Mouse (Mus musculus) lung, postnatal 0 days (tissue): ENCODE data around the gene Ugt1a9.

Experiments
- CTCF ChIP-seq: IDR thresholded peaks from 2 replicates; pipeline ENCODE4 v1.5.1; 2016; ENCODE audit warnings: antibody characterized with exemption, mild to moderate bottlenecking
- EP300 ChIP-seq: IDR thresholded peaks from 2 replicates; pipeline ENCODE4 v1.6.1; 2016; ENCODE audit warnings: antibody characterized with exemption, mild to moderate bottlenecking, control low read depth

- no peak for TF ChIP-seq CTCF
- no peak for TF ChIP-seq EP300
Measured at GRCm38 (mm10) chr1:88257681-88258080, 187.1 kb downstream of the Ugt1a9 start.
